Mouse (Mus musculus) liver, embryonic 16.5 days (tissue): Measurements from ENCODE around the gene Gm20403. TPM values are rescaled to one million over a fixed set of nuclear protein-coding genes. Genes with fewer than 3 reads are reported as not detected.
A peak's percentile ranks its signal among the peaks of the same experiment; 100 is the strongest.
"Not testable (repeated sequence)": the region's sequence is repeated elsewhere in the genome, so short reads cannot be mapped to it uniquely, and the experiment has no call there.

ENCODE experiments used
- ATAC-seq: fragments of 200-750 bp; cut with Nextera tagmentation; 2 replicates; pipeline ENCODE4 v1.8.0; 2017; ENCODE audit warnings: low read depth, mild to moderate bottlenecking, moderate number of reproducible peaks, moderate library complexity
- H3K27ac ChIP-seq: fragments of 300-500 bp; sonication (generic); 2 replicates; pipeline ENCODE4 v1.5.1; 2014; ENCODE audit warnings: mild to moderate bottlenecking, low read length
- H3K27me3 ChIP-seq: fragments of 300-500 bp; sonication (generic); 2 replicates; pipeline ENCODE4 v1.6.1; 2014; ENCODE audit warnings: low read depth, low read length, mixed read lengths; ENCODE audit not compliant: control insufficient read depth, insufficient read depth
- H3K36me3 ChIP-seq: fragments of 300-500 bp; sonication (generic); 2 replicates; pipeline ENCODE4 v1.6.1; 2014; ENCODE audit warnings: mild to moderate bottlenecking; ENCODE audit not compliant: control insufficient read depth, insufficient read depth
- H3K4me1 ChIP-seq: fragments of 300-500 bp; sonication (generic); 2 replicates; pipeline ENCODE4 v1.6.1; 2014; ENCODE audit warnings: low read depth, low read length, mixed read lengths; ENCODE audit not compliant: control insufficient read depth
- H3K4me2 ChIP-seq: fragments of 300-500 bp; sonication (generic); 2 replicates; pipeline ENCODE4 v1.6.1; 2014; ENCODE audit warnings: low read depth, low read length, mixed read lengths
- H3K4me3 ChIP-seq: fragments of 300-500 bp; sonication (generic); 2 replicates; pipeline ENCODE4 v1.5.1; 2014; ENCODE audit warnings: low read depth, mild to moderate bottlenecking, low read length
- H3K9ac ChIP-seq: fragments of 300-500 bp; sonication (generic); 2 replicates; pipeline ENCODE4 v1.6.1; 2014; ENCODE audit warnings: low read depth, low read length
- H3K9me3 ChIP-seq: fragments of 300-500 bp; sonication (generic); replicated peaks from 2 replicates; pipeline ENCODE4 v1.6.1; 2016; ENCODE audit warnings: low read length; ENCODE audit not compliant: control insufficient read depth
- WGBS: fragments of 180-500 bp; shearing (Covaris S2); extraction: QIAGEN DNeasy Blood & Tissue Kit; methylation state at CpG from one replicate; pipeline ENCODE4 v1.1.7; 2014; ENCODE audit not compliant: insufficient replicate concordance; 5-methylcytosine and 5-hydroxymethylcytosine counted together
- polyA plus RNA-seq: library from polyadenylated mRNA; unstranded; fragments of >200 nt; fragmentation: Nextera tagmentation; extraction: Ambion mirVana; gene quantifications from 2 replicates; pipeline ENCODE4 v1.2.1, GENCODE M21; 2015

Gene Gm20403
- polyA plus RNA-seq, 1 experiment from 2014 or later: not detected

DNA sequence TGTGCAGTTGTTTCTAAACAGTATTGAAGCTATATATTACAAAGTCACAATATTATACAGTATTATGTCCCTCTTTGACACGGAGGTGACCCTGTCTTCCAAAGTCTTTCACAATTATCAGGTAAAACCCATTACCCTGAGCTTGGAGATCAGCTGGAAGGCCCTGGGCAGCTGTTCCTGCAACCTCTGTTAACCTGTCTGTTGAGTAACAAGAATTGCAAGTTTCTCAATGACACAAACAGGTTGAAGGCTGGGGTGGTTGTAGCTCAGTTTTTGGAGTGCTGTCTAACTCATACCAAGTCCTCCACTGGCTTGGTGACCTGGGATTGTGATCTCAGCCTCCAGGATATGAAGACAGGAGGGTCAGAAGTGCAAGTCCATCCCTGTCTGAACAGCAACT is 26.7 kb upstream of the Gm20403 start:
- Histone ChIP-seq H3K4me1 (no peaks in the 10 kb centered on the region), H3K9me3 (no peaks in the 10 kb centered on the region), H3K27me3 (no peaks in the 10 kb centered on the region), H3K4me3 (no peak overlapping the region), H3K9ac (no peak overlapping the region), H3K36me3 (no peaks in the 10 kb centered on the region), H3K4me2 (no peak overlapping the region), H3K27ac (no peak overlapping the region)
- ATAC-seq: no peak
- WGBS: 51% methylated on average over 1 of the region's 1 CpGs

DNA sequence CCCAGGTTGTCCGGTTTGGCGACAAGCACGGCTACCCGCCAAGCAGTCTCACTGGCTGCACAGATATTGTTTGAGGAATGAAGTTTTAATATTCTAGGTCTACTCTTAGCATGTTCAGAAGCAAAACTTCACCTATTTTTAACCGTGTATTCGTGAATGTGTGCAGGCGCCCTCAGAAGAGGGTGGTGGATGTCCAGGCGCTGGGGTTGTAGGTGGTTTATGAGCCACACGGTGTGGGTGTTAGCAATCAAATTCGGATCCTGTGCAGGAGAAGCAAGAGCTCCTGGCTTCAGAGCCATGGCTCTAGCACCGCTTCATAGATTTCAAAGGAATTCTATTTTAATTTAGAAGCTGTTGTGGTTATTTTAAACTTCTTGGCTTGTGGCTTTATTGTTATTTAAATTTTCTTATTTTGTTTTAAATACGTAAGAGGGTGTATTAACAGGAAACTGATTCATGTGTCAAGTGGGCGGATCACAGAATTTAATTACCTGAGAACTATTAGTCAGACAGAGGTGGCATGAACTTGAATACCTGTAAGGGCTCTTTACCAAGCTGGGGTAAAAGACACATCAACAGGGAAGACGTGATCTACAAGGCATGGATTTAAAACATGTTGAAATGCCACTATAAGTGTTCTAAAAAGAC is 21.2 kb upstream of the Gm20403 start:
- 75% methylated on average over 14 of the region's 14 CpGs for WGBS
- no peaks in the 10 kb centered on the region; the same call in 1 of the 2 replicates for H3K9me3 ChIP-seq
- no peak overlapping the region for H3K27ac ChIP-seq
- H3K4me2 ChIP-seq: no peak overlapping the region
- H3K36me3 ChIP-seq: no peaks in the 10 kb centered on the region
- H3K9ac ChIP-seq: no peak overlapping the region
- H3K4me1 ChIP-seq: no peaks in the 10 kb centered on the region
- no peak overlapping the region for H3K4me3 ChIP-seq
- H3K27me3 ChIP-seq: no peaks in the 10 kb centered on the region
- ATAC-seq: no peak

DNA sequence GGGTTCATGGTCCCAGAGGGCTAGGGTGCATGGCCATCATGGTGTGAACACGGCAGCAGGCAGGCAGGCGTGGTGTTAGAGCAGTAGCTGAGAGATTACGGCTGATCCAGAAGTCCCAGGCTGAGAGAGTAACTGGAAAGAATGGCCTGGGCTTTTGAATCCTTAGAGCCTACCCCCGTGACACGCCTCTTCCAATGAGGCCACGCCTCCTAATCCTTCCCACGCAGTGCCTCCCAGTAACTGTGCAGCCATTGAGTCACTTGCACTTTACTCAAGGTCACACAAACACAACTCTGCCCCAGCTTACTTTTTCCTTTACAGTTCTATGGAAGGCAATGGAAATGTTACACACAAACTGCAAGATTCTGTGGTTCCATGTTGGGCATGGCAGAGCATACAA is 19.7 kb upstream of the Gm20403 start:
- H3K4me3 ChIP-seq: no peak overlapping the region
- no peak overlapping the region for H3K4me2 ChIP-seq
- H3K9me3 ChIP-seq: no peaks in the 10 kb centered on the region; the same call in 1 of the 2 replicates
- H3K36me3 ChIP-seq: no peaks in the 10 kb centered on the region
- ATAC-seq: no peak
- WGBS: 80% methylated on average over 7 of the region's 7 CpGs
- H3K9ac ChIP-seq: no peak overlapping the region
- H3K27me3 ChIP-seq: no peaks in the 10 kb centered on the region
- no peaks in the 10 kb centered on the region for H3K4me1 ChIP-seq
- no peak overlapping the region for H3K27ac ChIP-seq

DNA sequence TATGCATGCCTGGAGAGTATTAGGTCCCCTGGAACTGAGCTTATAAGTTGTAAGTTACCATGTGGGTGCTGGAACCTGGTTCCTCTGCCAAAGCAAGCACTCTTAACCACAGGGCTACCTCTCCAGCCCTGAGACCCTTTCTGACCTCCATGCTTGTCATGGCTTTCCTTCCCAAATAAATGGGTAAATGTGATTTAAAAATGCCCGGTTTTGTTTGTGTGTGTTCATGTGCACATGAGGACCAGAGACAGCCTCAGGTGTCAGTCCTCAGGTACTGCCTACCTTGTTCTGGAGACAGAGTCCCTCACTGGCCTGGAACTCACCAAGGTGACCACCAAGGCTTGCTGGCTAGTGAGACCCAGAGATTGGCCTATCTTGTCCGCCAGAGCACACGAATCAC is 18.1 kb upstream of the Gm20403 start:
- Histone ChIP-seq H3K9me3 (no peaks in the 10 kb centered on the region; the same call in 1 of the 2 replicates), H3K27ac (no peak overlapping the region), H3K36me3 (no peaks in the 10 kb centered on the region), H3K4me1 (no peaks in the 10 kb centered on the region), H3K27me3 (no peaks in the 10 kb centered on the region), H3K9ac (no peak overlapping the region), H3K4me3 (no peak overlapping the region), H3K4me2 (no peak overlapping the region)
- 69% methylated on average over 3 of the region's 3 CpGs for WGBS
- no peak for ATAC-seq

DNA sequence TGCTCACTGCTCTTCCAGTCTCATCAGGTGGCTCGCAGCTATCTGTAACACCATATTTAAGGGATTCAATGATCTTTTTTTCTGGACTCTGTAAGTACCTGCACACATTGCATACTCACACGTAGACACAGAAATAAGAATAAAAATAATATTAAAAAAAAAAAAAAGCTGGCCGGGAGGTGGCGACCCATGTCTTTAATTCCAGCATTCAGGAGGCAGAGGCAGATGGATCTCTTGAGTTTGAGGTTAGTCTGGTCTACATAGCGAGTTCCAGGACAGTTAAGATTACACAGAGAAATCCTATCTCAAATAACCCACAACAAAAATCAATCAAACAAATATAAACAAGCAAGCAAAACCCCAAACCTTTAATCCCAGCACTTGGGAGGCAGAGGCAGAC is 17.5 kb upstream of the Gm20403 start:
- Histone ChIP-seq H3K36me3 (no peaks in the 10 kb centered on the region), H3K4me1 (no peaks in the 10 kb centered on the region), H3K27ac (no peak overlapping the region), H3K9me3 (no peaks in the 10 kb centered on the region; the same call in 1 of the 2 replicates), H3K4me3 (no peak overlapping the region), H3K27me3 (no peaks in the 10 kb centered on the region), H3K9ac (no peak overlapping the region), H3K4me2 (no peak overlapping the region)
- WGBS: 73% methylated on average over 5 of the region's 5 CpGs
- no peak for ATAC-seq

DNA sequence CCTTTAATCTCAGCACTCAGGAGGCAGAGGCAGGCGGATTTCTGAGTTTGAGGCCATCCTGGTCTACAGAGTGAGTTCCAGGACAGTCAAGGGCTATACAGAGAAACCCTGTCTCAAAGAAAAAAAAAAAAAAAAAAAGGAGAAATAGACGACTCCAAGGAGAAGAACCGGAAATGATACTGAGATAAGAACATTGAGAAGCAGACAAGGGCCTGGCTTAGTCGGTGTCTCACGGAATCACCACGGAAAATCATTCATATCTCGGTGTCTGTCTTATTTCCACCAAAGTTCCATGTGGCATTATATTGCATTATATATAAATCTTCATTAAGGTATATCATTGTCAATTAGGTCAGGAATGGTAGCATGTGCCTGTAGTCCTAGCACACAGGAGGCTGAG is 16.2 kb upstream of the Gm20403 start:
- not testable (repeated sequence) for H3K9ac ChIP-seq, H3K36me3 ChIP-seq, H3K4me2 ChIP-seq, H3K9me3 ChIP-seq, ATAC-seq, H3K4me1 ChIP-seq, H3K27ac ChIP-seq, H3K4me3 ChIP-seq, H3K27me3 ChIP-seq
- WGBS: 58% methylated on average over 7 of the region's 7 CpGs

DNA sequence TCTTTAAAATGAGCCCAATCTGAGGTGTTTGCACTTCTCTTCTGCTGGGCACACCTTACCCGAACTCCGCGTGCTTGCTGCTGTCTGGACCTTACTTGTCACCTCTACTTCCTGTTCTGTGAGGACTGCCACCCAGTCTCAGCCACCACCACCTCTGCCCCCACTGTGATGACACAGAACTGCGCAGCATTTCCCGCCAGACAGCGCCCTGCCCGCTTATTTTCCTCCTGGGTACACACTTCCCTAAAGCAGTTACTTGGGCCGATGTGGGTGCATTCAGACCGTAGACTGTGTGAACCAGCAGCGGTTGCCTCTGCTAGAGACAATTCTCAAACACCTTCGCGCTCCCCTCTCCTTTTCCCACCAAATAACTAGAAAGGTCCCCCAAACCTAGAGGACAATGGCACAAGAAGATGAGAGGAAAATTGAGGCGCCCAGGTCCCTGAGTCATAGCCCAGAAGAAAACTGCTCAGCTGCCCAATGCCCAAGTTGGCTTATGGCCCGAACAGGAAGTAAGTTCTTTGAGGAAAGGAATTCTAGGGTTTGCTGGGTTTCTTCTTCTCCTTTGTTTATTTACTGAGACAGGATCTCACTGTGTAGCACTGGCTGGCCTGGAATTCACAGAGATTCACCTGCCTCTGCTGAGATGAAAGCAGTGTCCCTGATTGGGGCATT is 12.8 kb upstream of the Gm20403 start:
- no peaks in the 10 kb centered on the region for H3K4me1 ChIP-seq
- H3K9ac ChIP-seq: no peak overlapping the region
- peak overlapping the region; percentile 9; the same call in 1 of the 2 replicates for H3K27ac ChIP-seq
- peak; percentile 39 for ATAC-seq
- H3K36me3 ChIP-seq: no peaks in the 10 kb centered on the region
- H3K27me3 ChIP-seq: no peaks in the 10 kb centered on the region
- no peaks in the 10 kb centered on the region for H3K9me3 ChIP-seq
- H3K4me3 ChIP-seq: no peak overlapping the region
- WGBS: 34% methylated on average over 14 of the region's 14 CpGs
- H3K4me2 ChIP-seq: no peak overlapping the region; the same call in 1 of the 2 replicates

DNA sequence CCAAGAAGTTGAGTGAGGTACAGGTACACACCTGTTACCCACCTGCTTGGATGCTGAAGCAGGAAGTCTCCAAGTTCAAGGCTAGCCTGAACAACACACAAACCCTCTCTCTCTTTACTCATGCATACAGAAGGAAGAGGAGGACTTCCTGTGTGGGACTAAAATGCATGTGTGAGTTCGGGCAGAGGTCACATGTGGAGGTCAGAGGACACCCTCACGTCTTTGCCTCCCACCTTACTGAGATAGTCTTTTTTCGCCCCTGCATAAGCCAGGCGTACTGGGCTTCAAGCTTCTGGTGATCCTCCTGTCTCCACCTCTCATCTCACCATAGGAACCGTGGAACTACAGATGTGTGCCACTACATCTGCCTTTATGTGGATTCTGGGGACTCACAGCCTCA is 12.1 kb upstream of the Gm20403 start:
- Histone ChIP-seq H3K27ac (no peak overlapping the region), H3K4me2 (no peak overlapping the region), H3K4me1 (no peaks in the 10 kb centered on the region), H3K9me3 (no peaks in the 10 kb centered on the region), H3K27me3 (no peaks in the 10 kb centered on the region), H3K36me3 (no peaks in the 10 kb centered on the region), H3K9ac (no peak overlapping the region), H3K4me3 (no peak overlapping the region)
- WGBS: 62% methylated on average over 5 of the region's 5 CpGs
- ATAC-seq: no peak

DNA sequence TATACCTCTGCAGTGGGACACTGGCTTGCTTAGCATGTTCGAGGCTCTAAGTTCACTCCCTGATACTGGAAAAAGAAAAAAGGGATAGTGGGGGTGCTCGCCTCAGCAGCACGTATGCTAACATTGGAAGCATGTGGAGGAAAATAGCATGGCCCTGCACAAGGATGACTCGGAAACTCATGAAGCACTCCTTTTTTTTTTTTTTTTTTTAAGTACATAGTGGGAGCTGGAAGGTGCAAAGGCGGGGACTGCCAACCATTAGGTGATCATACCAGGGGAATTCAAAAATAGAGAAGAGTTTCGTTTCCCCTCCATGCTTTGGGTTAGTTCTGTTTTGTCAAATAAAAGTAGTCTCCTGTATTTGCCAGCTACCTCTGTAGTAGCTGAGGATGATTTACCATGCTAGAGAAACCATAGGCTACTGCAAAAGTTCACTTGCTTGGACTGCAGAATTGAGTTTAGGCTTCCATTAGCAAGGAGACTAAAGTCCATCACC is 10.7 kb upstream of the Gm20403 start:
- no peaks in the 10 kb centered on the region for H3K36me3 ChIP-seq
- H3K4me1 ChIP-seq: no peaks in the 10 kb centered on the region
- no peak overlapping the region for H3K4me2 ChIP-seq
- no peaks in the 10 kb centered on the region for H3K27me3 ChIP-seq
- no peaks in the 10 kb centered on the region for H3K9me3 ChIP-seq
- WGBS: 68% methylated on average over 6 of the region's 6 CpGs
- no peak overlapping the region for H3K9ac ChIP-seq
- no peak for ATAC-seq
- no peak overlapping the region for H3K27ac ChIP-seq
- H3K4me3 ChIP-seq: no peak overlapping the region
